Mouse (Mus musculus) brain, embryonic 18.5 days (tissue): ENCODE results near the gene 0610037L13Rik.

Source experiments
- DNase-seq: peaks from one replicate; pipeline ENCODE4 v3.0.0-alpha.2; 2012; ENCODE audit warnings: low read depth, low spot score

0610037L13Rik gene

GRCm38 (mm10) chr4:107889731-107890432 lies at the start of gene 0610037L13Rik:
Gene 0610037L13Rik (plus strand): TSS chr4:107889813.
- peak; percentile 96 for DNase-seq

GRCm38 (mm10) chr4:107843687-107844086 lies 45.9 kb upstream of the 0610037L13Rik start:
- DNase-seq, result no peak

- no peak for DNase-seq
Observed at GRCm38 (mm10) chr4:107844971-107845370, 44.6 kb upstream of the 0610037L13Rik start.

- DNase-seq, result no peak
Observed at GRCm38 (mm10) chr4:107846795-107847194, 42.8 kb upstream of the 0610037L13Rik start.

- DNase-seq, result no peak
Observed at GRCm38 (mm10) chr4:107848546-107848945, 41.1 kb upstream of the 0610037L13Rik start.

GRCm38 (mm10) chr4:107849621-107850020 lies 40.0 kb upstream of the 0610037L13Rik start:
- DNase-seq, result no peak

- no peak for DNase-seq
Observed at GRCm38 (mm10) chr4:107850091-107850490, 39.5 kb upstream of the 0610037L13Rik start.

- no peak for DNase-seq
Observed at GRCm38 (mm10) chr4:107853333-107853732, 36.3 kb upstream of the 0610037L13Rik start.

- no peak for DNase-seq
Observed at GRCm38 (mm10) chr4:107853836-107854235, 35.8 kb upstream of the 0610037L13Rik start.

GRCm38 (mm10) chr4:107856958-107857686 lies 32.5 kb upstream of the 0610037L13Rik start:
- no peak for DNase-seq

- no peak for DNase-seq
Observed at GRCm38 (mm10) chr4:107858995-107859394, 30.6 kb upstream of the 0610037L13Rik start.

- no peak for DNase-seq
Observed at GRCm38 (mm10) chr4:107864866-107865265, 24.7 kb upstream of the 0610037L13Rik start.

- DNase-seq, result peak; percentile 89
Observed at GRCm38 (mm10) chr4:107879254-107880050, 10.2 kb upstream of the 0610037L13Rik start, which contains the start of gene Magoh. Gene Magoh (plus strand): TSS chr4:107879755.

- DNase-seq, result no peak
Observed at GRCm38 (mm10) chr4:107881631-107882030, 8.0 kb upstream of the 0610037L13Rik start.

GRCm38 (mm10) chr4:107886371-107886770 lies 3.2 kb upstream of the 0610037L13Rik start:
- no peak for DNase-seq

- no peak for DNase-seq
Observed at GRCm38 (mm10) chr4:107889385-107889730, 255 bp upstream of the 0610037L13Rik start.

- DNase-seq, result no peak
Observed at GRCm38 (mm10) chr4:107892663-107893062, 3.0 kb downstream of the 0610037L13Rik start.

- no peak for DNase-seq
Observed at GRCm38 (mm10) chr4:107899211-107899927, 9.8 kb downstream of the 0610037L13Rik start.

- no peak for DNase-seq
Observed at GRCm38 (mm10) chr4:107900206-107900605, 10.6 kb downstream of the 0610037L13Rik start.

- DNase-seq, result no peak
Observed at GRCm38 (mm10) chr4:107904252-107904651, 14.6 kb downstream of the 0610037L13Rik start.

GRCm38 (mm10) chr4:107906561-107906960 lies 16.9 kb downstream of the 0610037L13Rik start:
- DNase-seq, result no peak
